Mouse (Mus musculus): Measurements from ENCODE around the gene Tssc4.

DNA sequence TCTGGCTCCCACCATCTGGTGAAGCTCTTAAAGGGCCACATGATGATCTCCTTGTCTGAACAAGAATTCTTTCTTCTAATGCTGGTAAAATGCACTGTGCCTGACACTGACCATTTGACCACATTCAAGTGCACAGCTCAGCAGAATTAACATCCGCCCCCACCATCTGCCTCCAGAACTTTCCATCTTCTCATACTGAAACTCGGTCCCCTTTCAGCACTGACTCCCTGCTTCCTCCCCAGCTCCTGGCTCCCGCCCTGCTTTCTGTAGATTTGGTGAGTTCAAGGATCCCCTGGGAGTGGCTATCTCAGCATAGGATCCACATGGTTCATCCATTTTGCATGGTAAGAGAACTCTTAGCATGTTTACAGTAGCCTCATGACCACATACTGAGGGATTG is 48.3 kb upstream of the Tssc4 start:
- TF ChIP-seq CTCF (IDR thresholded peaks at IDR 0.05; ENCODE audit: borderline replicate concordance, extremely low read depth, insufficient read depth, insufficient read length) (no peak), POLR2A (IDR thresholded peaks at IDR 0.05; ENCODE audit: borderline replicate concordance, extremely low read depth, insufficient read depth, insufficient read length, poor library complexity, severe bottlenecking) (no peak)

All from brain, embryonic 14.5 days (tissue).